Mouse (Mus musculus) limb, embryonic 13.5 days (tissue): ENCODE measurements at regions not wholly inside any gene's neighbourhood (a gene's known extent, or its start where the extent isn't known, plus 50 kb on each side); places are given as distances from the start of the nearest gene placed in this dataset.
"Not testable (repeated sequence)": the region's sequence is repeated elsewhere in the genome, so short reads cannot be mapped to it uniquely, and the experiment has no call there.

Experiments
- ATAC-seq: fragments of 200-750 bp; cut with Nextera tagmentation; 2 replicates; pipeline ENCODE4 v1.8.0; 2017; ENCODE audit warnings: low read depth, moderate number of reproducible peaks, moderate TSS enrichment; ENCODE audit not compliant: low FRiP score
- H3K27ac ChIP-seq: fragments of 300-500 bp; sonication (generic); 2 replicates; pipeline ENCODE4 v1.5.1; 2015; ENCODE audit warnings: inconsistent platforms, mild to moderate bottlenecking, moderate library complexity
- H3K27me3 ChIP-seq: fragments of 300-500 bp; sonication (generic); 2 replicates; pipeline ENCODE4 v1.6.1; 2015; ENCODE audit warnings: mild to moderate bottlenecking, inconsistent platforms
- H3K36me3 ChIP-seq: fragments of 300-500 bp; sonication (generic); 2 replicates; pipeline ENCODE4 v1.6.1; 2015; ENCODE audit warnings: inconsistent platforms, mild to moderate bottlenecking, moderate library complexity
- H3K4me1 ChIP-seq: fragments of 300-500 bp; sonication (generic); 2 replicates; pipeline ENCODE4 v1.6.1; 2015; ENCODE audit warnings: inconsistent platforms
- H3K4me2 ChIP-seq: fragments of 300-500 bp; sonication (generic); replicated peaks from 2 replicates; pipeline ENCODE4 v1.6.1; 2015; ENCODE audit warnings: inconsistent platforms, mild to moderate bottlenecking, moderate library complexity
- H3K4me3 ChIP-seq: fragments of 300-500 bp; sonication (generic); 2 replicates; pipeline ENCODE4 v1.5.1; 2015; ENCODE audit warnings: moderate library complexity, mild to moderate bottlenecking, inconsistent platforms
- H3K9ac ChIP-seq: fragments of 300-500 bp; sonication (generic); 2 replicates; pipeline ENCODE4 v1.6.1; 2015; ENCODE audit warnings: mild to moderate bottlenecking, inconsistent platforms
- H3K9me3 ChIP-seq: fragments of 300-500 bp; sonication (generic); 2 replicates; pipeline ENCODE4 v1.6.1; 2016; ENCODE audit warnings: inconsistent platforms
- WGBS: fragments of 180-500 bp; shearing (Covaris S2); methylation state at CpG from one replicate; pipeline ENCODE4 v1.1.7; 2015; 5-methylcytosine and 5-hydroxymethylcytosine counted together

- H3K27ac ChIP-seq, H3K4me1 ChIP-seq, H3K4me3 ChIP-seq, H3K4me2 ChIP-seq, H3K27me3 ChIP-seq, ATAC-seq, H3K36me3 ChIP-seq, H3K9ac ChIP-seq: not testable (repeated sequence)
- 84% methylated on average over 2 of the region's 2 CpGs for WGBS
- peaks cover 42% of the 10 kb centered on the region for H3K9me3 ChIP-seq
These were observed 74.1 kb upstream of the Zfp988 start for GRCm38 (mm10) chr4:147231381-147231780.

- not testable (repeated sequence) for H3K36me3 ChIP-seq, H3K4me1 ChIP-seq, ATAC-seq, H3K9ac ChIP-seq, H3K27me3 ChIP-seq, H3K4me3 ChIP-seq, H3K27ac ChIP-seq, H3K4me2 ChIP-seq
- peaks cover 45% of the 10 kb centered on the region for H3K9me3 ChIP-seq
- WGBS = 87% methylated on average over 3 of the region's 3 CpGs
These were observed 73.7 kb upstream of the Zfp988 start for GRCm38 (mm10) chr4:147231787-147232186.

GRCm38 (mm10) chr4:147232279-147232678, 73.2 kb upstream of the Zfp988 start:
- H3K4me2 ChIP-seq, H3K27me3 ChIP-seq, H3K4me3 ChIP-seq, ATAC-seq, H3K36me3 ChIP-seq, H3K4me1 ChIP-seq, H3K27ac ChIP-seq, H3K9ac ChIP-seq: not testable (repeated sequence)
- 81% methylated on average over 1 of the region's 1 CpGs for WGBS
- H3K9me3 ChIP-seq = peaks cover 48% of the 10 kb centered on the region

GRCm38 (mm10) chr4:147234227-147234626, 71.2 kb upstream of the Zfp988 start:
- H3K9ac ChIP-seq, H3K4me1 ChIP-seq, ATAC-seq, H3K4me3 ChIP-seq, H3K4me2 ChIP-seq, H3K27ac ChIP-seq, H3K27me3 ChIP-seq, H3K36me3 ChIP-seq: not testable (repeated sequence)
- peaks cover 52% of the 10 kb centered on the region for H3K9me3 ChIP-seq
- 51% methylated on average over 2 of the region's 2 CpGs for WGBS

GRCm38 (mm10) chr4:147235441-147235840, 70.0 kb upstream of the Zfp988 start:
- H3K4me2 ChIP-seq, H3K27me3 ChIP-seq, H3K27ac ChIP-seq, H3K36me3 ChIP-seq, H3K9ac ChIP-seq, H3K4me3 ChIP-seq, ATAC-seq, H3K4me1 ChIP-seq: not testable (repeated sequence)
- WGBS = 60% methylated on average over 2 of the region's 2 CpGs
- H3K9me3 ChIP-seq = peaks cover 56% of the 10 kb centered on the region

GRCm38 (mm10) chr4:147241315-147242182, 63.9 kb upstream of the Zfp988 start:
- WGBS = 75% methylated on average over 4 of the region's 4 CpGs
- H3K27me3 ChIP-seq, H3K9ac ChIP-seq, H3K36me3 ChIP-seq, H3K4me2 ChIP-seq, H3K4me3 ChIP-seq, ATAC-seq, H3K27ac ChIP-seq, H3K4me1 ChIP-seq: not testable (repeated sequence)
- peaks cover 37% of the 10 kb centered on the region for H3K9me3 ChIP-seq

GRCm38 (mm10) chr4:147242183-147242477, 63.3 kb upstream of the Zfp988 start:
- H3K4me1 ChIP-seq = no peaks in the 10 kb centered on the region
- H3K9ac ChIP-seq = no peak overlapping the region
- no peaks in the 10 kb centered on the region for H3K27me3 ChIP-seq
- no peak overlapping the region for H3K4me2 ChIP-seq
- no peak overlapping the region for H3K27ac ChIP-seq
- no peaks in the 10 kb centered on the region for H3K36me3 ChIP-seq
- ATAC-seq = no peak; the same call in 1 of the 2 replicates
- WGBS = 93% methylated on average over 2 of the region's 2 CpGs
- peaks cover 32% of the 10 kb centered on the region for H3K9me3 ChIP-seq
- no peak overlapping the region for H3K4me3 ChIP-seq

- not testable (repeated sequence) for H3K27me3 ChIP-seq, ATAC-seq, H3K4me3 ChIP-seq, H3K4me2 ChIP-seq, H3K4me1 ChIP-seq, H3K9ac ChIP-seq, H3K27ac ChIP-seq, H3K36me3 ChIP-seq
- peaks cover 23% of the 10 kb centered on the region for H3K9me3 ChIP-seq
- 89% methylated on average over 1 of the region's 1 CpGs for WGBS
These were observed 56.9 kb upstream of the Zfp988 start for GRCm38 (mm10) chr4:147248541-147248940.
